Mouse (Mus musculus): ENCODE data around the gene Man1b1. TPM values are rescaled to one million over a fixed set of nuclear protein-coding genes. Genes with fewer than 3 reads are reported as not detected.
A peak's percentile ranks its signal among the peaks of the same experiment; 100 is the strongest.

The Man1b1 gene
- polyA plus RNA-seq, 2 experiments: 6.6 to 25.4 TPM

DNA sequence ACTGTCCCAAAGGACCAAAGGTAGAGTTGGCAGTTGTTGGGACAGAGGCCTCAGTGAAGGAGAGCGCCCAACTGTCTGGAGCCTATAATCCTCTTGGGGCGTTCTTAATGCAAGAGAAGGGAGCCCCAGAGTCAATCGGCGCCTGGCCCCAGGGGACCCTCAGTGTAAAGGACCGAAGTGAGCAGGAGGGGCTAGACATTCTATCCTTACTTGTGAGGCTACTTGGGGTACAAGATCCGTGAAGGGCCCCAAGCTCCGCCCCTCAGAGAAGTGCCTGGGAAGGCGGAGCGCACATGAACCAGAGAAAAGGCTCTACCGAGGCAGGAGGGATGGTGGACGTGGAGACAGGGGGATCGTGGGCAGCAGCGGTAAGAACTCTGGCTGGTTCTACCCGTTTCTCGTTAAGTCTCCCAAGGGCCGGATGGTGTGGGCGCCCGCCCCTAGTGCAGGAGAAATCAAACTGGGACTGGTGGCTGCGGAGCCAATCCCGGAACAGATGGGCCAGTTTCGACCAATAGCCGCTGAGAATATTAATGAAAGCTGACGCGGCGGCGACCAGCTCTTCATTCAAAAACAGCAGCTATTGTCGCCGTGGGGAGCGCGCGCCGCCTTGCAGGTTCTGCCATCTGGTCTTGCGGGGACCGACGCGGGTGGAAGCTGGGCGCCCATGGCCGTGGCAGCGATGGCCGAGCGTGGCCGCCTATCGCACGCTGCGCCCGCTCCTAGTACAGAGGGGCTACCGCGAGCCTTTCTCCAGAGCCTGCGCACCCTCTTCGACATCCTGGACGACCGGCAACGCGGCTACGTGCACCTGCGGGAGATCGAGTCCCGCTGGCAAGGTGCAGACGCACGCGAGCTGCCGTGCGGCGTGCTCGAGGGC lies 39.9 kb downstream of the Man1b1 start, which contains the start of gene Sapcd2:
Gene Sapcd2 (plus strand): TSS at position 558 of the 880 bp plus-strand sequence.
- TF ChIP-seq EP300 (IDR thresholded peaks at IDR 0.05; ENCODE audit: low read depth): no peak
- 0 out of 2 replicates have a peak, but pooled peaks have one; percentile 2 for TF ChIP-seq CTCF (IDR thresholded peaks at IDR 0.05; ENCODE audit: low read depth)

DNA sequence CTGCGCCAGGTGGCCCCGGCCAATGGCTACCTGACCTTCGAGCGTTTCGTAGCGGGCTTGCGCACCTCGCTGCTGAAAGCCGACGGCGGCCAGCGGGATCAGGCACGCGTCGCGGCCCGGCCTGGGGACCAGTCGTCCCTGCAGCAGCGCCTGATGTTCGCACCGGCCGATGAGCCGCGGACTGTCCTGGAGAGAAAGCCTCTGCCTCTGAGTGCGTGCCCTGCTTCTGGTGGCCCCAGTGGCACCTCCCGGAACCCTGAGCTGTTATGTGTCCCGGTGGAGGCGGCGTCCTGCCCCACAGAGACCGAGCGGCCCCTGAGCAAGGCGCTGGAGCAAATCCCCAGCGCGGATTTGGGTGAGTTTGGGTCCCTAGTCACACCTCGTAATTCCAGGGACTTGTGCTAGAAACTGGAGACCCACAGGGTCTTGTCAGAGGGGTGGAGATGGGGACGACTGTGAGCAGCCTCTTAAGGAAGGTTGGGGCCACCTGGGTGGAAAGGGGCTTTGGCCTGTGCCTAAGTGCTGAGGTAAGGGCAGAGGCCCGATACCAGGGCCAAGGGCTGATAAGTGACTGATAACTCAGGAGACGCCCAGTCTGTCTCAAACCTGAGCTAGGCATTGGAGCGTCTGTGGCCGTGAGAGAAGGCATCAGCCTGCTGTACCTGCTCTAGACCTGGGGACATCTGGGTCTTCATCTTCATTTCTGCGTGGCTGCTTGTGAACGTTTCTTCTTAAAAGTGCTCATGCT lies 40.7 kb downstream of the Man1b1 start:
- DNase-seq (ENCODE audit: low read depth in 3 of 3, low spot score in 3 of 3) (peak; percentile 31 to 49 (median 49)), ATAC-seq (ENCODE audit: insufficient read depth) (peak; percentile 39)
- WGBS (ENCODE audit: insufficient replicate concordance): under 1% methylated on average over 42 of the region's 42 CpGs
- H3K4me2 ChIP-seq (ENCODE audit: low read depth): peak overlapping the region; percentile 92
- H3K27me3 ChIP-seq (ENCODE audit: control insufficient read depth, insufficient read depth, low read length): no peaks in the 10 kb centered on the region
- no peaks in the 10 kb centered on the region for H3K9me3 ChIP-seq (ENCODE audit: control insufficient read depth, low read length)
- peak overlapping the region; percentile 87 for H3K27ac ChIP-seq
- peak overlapping the region; percentile 80 for H3K9ac ChIP-seq (replicated peaks)
- H3K4me3 ChIP-seq (ENCODE audit: insufficient read depth in 1 of 2, low read depth in 2 of 2, low read length in 2 of 2): peak overlapping the region; percentile 75 to 94
- no peak for TF ChIP-seq CTCF (IDR thresholded peaks at IDR 0.05; ENCODE audit: low read depth)
- no peak for TF ChIP-seq EP300 (IDR thresholded peaks at IDR 0.05; ENCODE audit: low read depth)
- peaks cover 24 to 31% of the 10 kb centered on the region in 2 experiments for H3K4me1 ChIP-seq (replicated peaks; ENCODE audit: control insufficient read depth in 2 of 2, insufficient read depth in 2 of 2, low read length in 1 of 2)
- peaks cover 21% of the 10 kb centered on the region for H3K36me3 ChIP-seq (replicated peaks; ENCODE audit: control insufficient read depth, insufficient read depth, low read depth)

More for the DNA sequence above, 39.9 kb downstream of the Man1b1 start, which contains the start of gene Sapcd2:
- Histone ChIP-seq H3K27ac (peak within 1 kb of the TSS; percentile 87), H3K4me1 (replicated peaks; ENCODE audit: control insufficient read depth in 2 of 2, insufficient read depth in 2 of 2, low read length in 1 of 2) (peaks cover 24 to 31% of the 10 kb centered on the region in 2 experiments), H3K36me3 (replicated peaks; ENCODE audit: control insufficient read depth, insufficient read depth, low read depth) (peaks cover 14% of the 10 kb centered on the region), H3K27me3 (ENCODE audit: control insufficient read depth, insufficient read depth, low read length) (no peaks in the 10 kb centered on the region), H3K9me3 (ENCODE audit: control insufficient read depth, low read length) (no peaks in the 10 kb centered on the region), H3K4me3 (ENCODE audit: insufficient read depth in 1 of 2, low read depth in 2 of 2, low read length in 2 of 2) (peak within 1 kb of the TSS; percentile 75 to 94), H3K4me2 (ENCODE audit: low read depth) (peak within 1 kb of the TSS; percentile 92), H3K9ac (replicated peaks) (peak within 1 kb of the TSS; percentile 80)
- 2% methylated on average over 65 of the region's 65 CpGs for WGBS (ENCODE audit: insufficient replicate concordance)
- peak; percentile 84 for ATAC-seq (ENCODE audit: insufficient read depth)
- DNase-seq (ENCODE audit: low read depth in 3 of 3, low spot score in 3 of 3): peak; percentile 84 to 86 (median 84)

DNA sequence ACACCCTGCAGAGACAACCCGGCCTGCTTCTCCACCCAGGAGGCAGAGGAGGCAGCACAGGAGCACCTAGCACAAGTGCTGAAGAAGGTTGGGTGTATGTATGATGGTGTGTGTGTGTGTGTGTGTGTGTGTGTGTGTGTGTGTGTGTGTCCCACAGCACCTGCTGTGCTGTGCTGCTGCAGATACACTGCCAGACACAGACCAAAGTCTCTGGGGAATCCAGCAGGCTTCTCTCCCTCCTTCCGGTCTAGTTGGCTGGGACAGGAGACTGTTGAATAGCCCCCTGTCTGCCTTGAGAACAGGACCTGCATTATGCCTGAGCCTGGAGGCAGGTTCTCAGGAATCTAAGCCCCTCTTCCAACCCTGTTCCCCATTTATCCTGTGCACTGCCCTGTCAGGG lies 41.3 kb downstream of the Man1b1 start:
- no peaks in the 10 kb centered on the region for H3K9me3 ChIP-seq (ENCODE audit: control insufficient read depth, low read length)
- no peak for DNase-seq (ENCODE audit: low read depth in 3 of 3, low spot score in 3 of 3)
- TF ChIP-seq CTCF (IDR thresholded peaks at IDR 0.05; ENCODE audit: low read depth) (no peak), EP300 (IDR thresholded peaks at IDR 0.05; ENCODE audit: low read depth) (no peak)
- H3K4me3 ChIP-seq (ENCODE audit: insufficient read depth in 1 of 2, low read depth in 2 of 2, low read length in 2 of 2): peak overlapping the region; percentile 75 to 94
- no peak overlapping the region for H3K27ac ChIP-seq
- H3K4me2 ChIP-seq (ENCODE audit: low read depth): peak overlapping the region; percentile 92
- H3K4me1 ChIP-seq (replicated peaks; ENCODE audit: control insufficient read depth in 2 of 2, insufficient read depth in 2 of 2, low read length in 1 of 2): peaks cover 24 to 31% of the 10 kb centered on the region in 2 experiments
- peak overlapping the region; percentile 80 for H3K9ac ChIP-seq (replicated peaks)
- no peaks in the 10 kb centered on the region for H3K27me3 ChIP-seq (ENCODE audit: control insufficient read depth, insufficient read depth, low read length)
- peaks cover 22% of the 10 kb centered on the region for H3K36me3 ChIP-seq (replicated peaks; ENCODE audit: control insufficient read depth, insufficient read depth, low read depth)
- 61% methylated on average over 2 of the region's 2 CpGs for WGBS (ENCODE audit: insufficient replicate concordance)
- ATAC-seq (ENCODE audit: insufficient read depth): no peak

DNA sequence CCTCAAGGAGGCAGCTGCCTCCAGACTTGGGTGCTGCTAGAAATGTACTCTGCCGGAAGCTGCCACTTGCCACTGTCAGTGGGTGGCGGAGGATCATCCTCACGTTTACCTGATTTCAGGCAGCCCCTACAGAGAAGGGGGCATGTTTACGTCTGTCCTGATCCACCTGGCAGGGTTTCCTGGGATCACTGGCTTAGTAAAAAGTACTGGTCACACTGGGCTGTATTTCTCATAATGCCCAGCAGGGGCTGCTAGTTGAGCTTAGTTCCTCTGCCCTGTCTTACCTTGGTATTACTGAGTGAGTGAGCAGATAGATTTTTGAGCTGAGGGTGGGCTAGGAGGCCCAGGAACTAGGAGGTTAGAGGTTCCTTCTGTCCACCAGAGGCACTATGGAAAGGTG lies 44.5 kb downstream of the Man1b1 start:
- Histone ChIP-seq H3K4me1 (replicated peaks; ENCODE audit: control insufficient read depth in 2 of 2, insufficient read depth in 2 of 2, low read length in 1 of 2) (peaks cover 12 to 17% of the 10 kb centered on the region in 2 experiments), H3K9me3 (ENCODE audit: control insufficient read depth, low read length) (no peaks in the 10 kb centered on the region), H3K27me3 (ENCODE audit: control insufficient read depth, insufficient read depth, low read length) (no peaks in the 10 kb centered on the region), H3K4me3 (ENCODE audit: insufficient read depth in 1 of 2, low read depth in 2 of 2, low read length in 2 of 2) (no peak overlapping the region), H3K27ac (no peak overlapping the region), H3K9ac (replicated peaks) (no peak overlapping the region), H3K4me2 (ENCODE audit: low read depth) (no peak overlapping the region), H3K36me3 (replicated peaks; ENCODE audit: control insufficient read depth, insufficient read depth, low read depth) (peaks cover 22% of the 10 kb centered on the region)
- no peak for ATAC-seq (ENCODE audit: insufficient read depth)
- WGBS (ENCODE audit: insufficient replicate concordance): 56% methylated on average over 4 of the region's 4 CpGs
- DNase-seq (ENCODE audit: low read depth in 3 of 3, low spot score in 3 of 3): no peak
- no peak for TF ChIP-seq EP300 (IDR thresholded peaks at IDR 0.05; ENCODE audit: low read depth)
- peak; percentile 82 for TF ChIP-seq CTCF (IDR thresholded peaks at IDR 0.05; ENCODE audit: low read depth)
